Mouse (Mus musculus) embryonic facial prominence, embryonic 11.5 days (tissue): ENCODE measurements around the gene Prdm16. TPM values are rescaled to one million over a fixed set of nuclear protein-coding genes. Genes with fewer than 3 reads are reported as not detected.

ENCODE experiments used
- ATAC-seq: fragments of 200-750 bp; cut with Nextera tagmentation; replicated peaks from 2 replicates; pipeline ENCODE4 v1.8.0; 2017; ENCODE audit warnings: low read depth; ENCODE audit not compliant: insufficient number of reproducible peaks, low FRiP score, low TSS enrichment
- DNase-seq: peaks from one replicate; pipeline ENCODE4 v3.0.0-alpha.2; 2015; ENCODE audit warnings: low spot score
- H3K27ac ChIP-seq: fragments of 300-500 bp; sonication (generic); replicated peaks from 2 replicates; pipeline ENCODE4 v1.5.1; 2014; ENCODE audit warnings: mild to moderate bottlenecking, low read depth, low read length, control low read depth
- H3K27me3 ChIP-seq: fragments of 300-500 bp; sonication (generic); 2 replicates; pipeline ENCODE4 v1.6.1; 2014; ENCODE audit warnings: mild to moderate bottlenecking, low read length, moderate library complexity, mixed read lengths; ENCODE audit not compliant: control insufficient read depth, insufficient read depth
- H3K36me3 ChIP-seq: fragments of 300-500 bp; sonication (generic); replicated peaks from 2 replicates; pipeline ENCODE4 v1.6.1; 2014; ENCODE audit warnings: low read depth, mild to moderate bottlenecking, low read length, moderate library complexity, mixed read lengths; ENCODE audit not compliant: control insufficient read depth, insufficient read depth
- H3K4me1 ChIP-seq: fragments of 300-500 bp; sonication (generic); 2 replicates; pipeline ENCODE4 v1.6.1; 2014; ENCODE audit warnings: low read length, mixed read lengths; ENCODE audit not compliant: control insufficient read depth, insufficient read depth
- H3K4me2 ChIP-seq: fragments of 300-500 bp; sonication (generic); 2 replicates; pipeline ENCODE4 v1.6.1; 2014; ENCODE audit warnings: low read depth, mild to moderate bottlenecking, control low read depth, low read length, moderate library complexity
- H3K4me3 ChIP-seq: fragments of 300-500 bp; sonication (generic); 2 replicates; pipeline ENCODE4 v1.5.1; 2014; ENCODE audit warnings: low read depth, low read length, control low read depth
- H3K9ac ChIP-seq: fragments of 300-500 bp; sonication (generic); replicated peaks from 2 replicates; pipeline ENCODE4 v1.6.1; 2014; ENCODE audit warnings: mild to moderate bottlenecking, control low read depth, low read length
- H3K9me3 ChIP-seq: fragments of 300-500 bp; sonication (generic); replicated peaks from 2 replicates; pipeline ENCODE4 v1.6.1; 2016; ENCODE audit warnings: mild to moderate bottlenecking, low read length, inconsistent platforms, mixed read lengths; ENCODE audit not compliant: control insufficient read depth
- WGBS: fragments of 180-500 bp; shearing (Covaris S2); extraction: QIAGEN DNeasy Blood & Tissue Kit; methylation state at CpG from one replicate; pipeline ENCODE4 v1.1.7; 2014; 5-methylcytosine and 5-hydroxymethylcytosine counted together
- polyA plus RNA-seq: library from polyadenylated mRNA; unstranded; fragments of >200 nt; fragmentation: Nextera tagmentation; extraction: Ambion mirVana; gene quantifications from 2 replicates; pipeline ENCODE4 v1.2.1, GENCODE M21; 2014

The Prdm16 gene
- polyA plus RNA-seq, 1 experiment from 2014 or later = 22.3 TPM

- no peak for ATAC-seq
- Histone ChIP-seq H3K27me3 (no peaks in the 10 kb centered on the region; the same call in 1 of the 2 replicates), H3K27ac (no peak overlapping the region)
Measured at GRCm38 (mm10) chr4:154594116-154594760, 42.4 kb downstream of the Prdm16 start.

DNA sequence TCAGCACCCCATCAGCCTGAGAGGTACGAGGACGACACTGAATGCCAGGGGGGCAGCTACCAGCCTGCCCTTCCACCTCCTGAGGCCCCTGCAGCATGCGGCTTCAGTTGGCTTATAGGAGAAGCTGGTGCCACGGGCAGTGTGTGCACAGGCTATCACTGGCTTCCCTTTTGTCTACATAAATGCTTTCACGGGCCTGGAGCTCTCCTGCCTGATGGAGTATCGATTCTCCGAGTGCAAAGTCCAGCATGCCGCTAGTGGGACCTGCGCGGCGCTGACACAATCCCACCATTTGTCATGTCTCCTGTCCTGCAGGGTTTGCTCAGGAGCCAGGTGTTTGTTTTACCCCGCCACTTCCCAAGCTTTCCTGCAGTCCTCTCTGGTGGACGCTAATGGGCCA is 44.1 kb downstream of the Prdm16 start:
- Histone ChIP-seq H3K4me2 (no peak overlapping the region), H3K36me3 (no peaks in the 10 kb centered on the region), H3K4me1 (peaks cover 12% of the 10 kb centered on the region), H3K9ac (no peak overlapping the region), H3K27me3 (no peaks in the 10 kb centered on the region), H3K9me3 (no peaks in the 10 kb centered on the region), H3K4me3 (no peak overlapping the region), H3K27ac (no peak overlapping the region)
- WGBS = 79% methylated on average over 13 of the region's 13 CpGs
- DNase-seq (no peak), ATAC-seq (no peak)

More at GRCm38 (mm10) chr4:154594116-154594760, 42.4 kb downstream of the Prdm16 start:
- Histone ChIP-seq H3K4me2 (no peak overlapping the region), H3K4me3 (no peak overlapping the region), H3K4me1 (peaks cover 8% of the 10 kb centered on the region), H3K9ac (no peak overlapping the region), H3K9me3 (no peaks in the 10 kb centered on the region), H3K36me3 (no peaks in the 10 kb centered on the region)
- DNase-seq = no peak
- 45% methylated on average over 17 of the region's 17 CpGs for WGBS

DNA sequence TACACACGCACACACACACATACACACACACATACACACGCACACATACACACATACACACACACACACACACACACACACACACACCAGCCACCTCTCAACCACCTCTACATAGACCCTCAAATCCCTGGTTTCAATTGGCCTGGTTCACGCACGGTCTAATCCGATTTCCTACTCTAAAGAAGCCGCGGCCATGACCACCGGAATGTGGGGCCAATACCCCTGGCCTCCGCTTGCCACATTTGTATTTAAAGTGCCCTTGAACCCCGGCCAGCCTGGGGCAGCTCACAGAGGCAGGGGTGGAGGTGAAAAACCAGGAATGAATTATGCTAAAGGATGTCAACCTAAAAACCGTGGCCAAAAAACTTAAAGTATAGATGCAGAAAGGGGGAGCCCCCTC is 45.8 kb downstream of the Prdm16 start:
- H3K9ac ChIP-seq = no peak overlapping the region
- no peaks in the 10 kb centered on the region for H3K27me3 ChIP-seq
- WGBS = 65% methylated on average over 10 of the region's 11 CpGs
- no peak overlapping the region for H3K27ac ChIP-seq
- no peaks in the 10 kb centered on the region for H3K9me3 ChIP-seq
- H3K4me1 ChIP-seq = peaks cover 23% of the 10 kb centered on the region
- DNase-seq (peak; percentile 66), ATAC-seq (0 out of 2 replicates have a peak, but pooled peaks have one; percentile 11)
- no peak overlapping the region for H3K4me2 ChIP-seq
- H3K4me3 ChIP-seq = no peak overlapping the region
- H3K36me3 ChIP-seq = no peaks in the 10 kb centered on the region

- Histone ChIP-seq H3K9ac (no peak overlapping the region; the same call in 1 of the 2 replicates), H3K27ac (peak overlapping the region; percentile 63), H3K36me3 (no peaks in the 10 kb centered on the region), H3K27me3 (no peaks in the 10 kb centered on the region), H3K4me3 (no peak overlapping the region), H3K4me2 (peak overlapping the region; percentile 10; the same call in 1 of the 2 replicates), H3K9me3 (no peaks in the 10 kb centered on the region), H3K4me1 (peaks cover 25% of the 10 kb centered on the region)
- ATAC-seq (peak; percentile 29), DNase-seq (peak; percentile 51)
- WGBS = 52% methylated on average over 11 of the region's 11 CpGs
Measured at GRCm38 (mm10) chr4:154586334-154586733, 50.3 kb downstream of the Prdm16 start.

- H3K4me2 ChIP-seq = no peak overlapping the region
- DNase-seq = peak; percentile 47
- ATAC-seq = no peak
Measured at GRCm38 (mm10) chr4:154585779-154586178, 50.9 kb downstream of the Prdm16 start.

DNA sequence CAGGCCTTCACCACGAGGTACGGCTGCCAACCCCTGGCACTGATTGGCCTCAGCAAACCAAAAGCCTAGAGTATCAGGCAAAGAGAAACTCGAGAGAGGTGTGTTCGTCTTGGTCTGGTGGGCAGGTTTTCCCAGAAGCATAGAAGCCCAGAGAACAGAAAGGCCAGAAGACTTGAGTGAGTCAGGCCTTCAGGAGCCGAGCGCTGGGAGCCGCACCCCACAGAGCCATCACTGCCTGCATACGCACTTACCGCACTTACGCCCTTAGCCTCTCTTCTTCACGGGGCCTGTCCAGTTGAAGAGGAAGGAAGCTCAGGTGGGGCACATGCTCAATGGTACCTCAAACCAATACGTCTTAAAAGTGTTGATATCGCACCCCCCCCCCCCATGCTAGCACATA is 53.0 kb downstream of the Prdm16 start:
- no peak for DNase-seq
- Histone ChIP-seq H3K9ac (no peak overlapping the region), H3K27ac (no peak overlapping the region), H3K4me2 (no peak overlapping the region), H3K4me1 (peaks cover 25% of the 10 kb centered on the region), H3K27me3 (no peaks in the 10 kb centered on the region), H3K36me3 (no peaks in the 10 kb centered on the region), H3K9me3 (no peaks in the 10 kb centered on the region), H3K4me3 (no peak overlapping the region)
- no peak for ATAC-seq
- WGBS = 88% methylated on average over 13 of the region's 13 CpGs

More at GRCm38 (mm10) chr4:154585779-154586178, 50.9 kb downstream of the Prdm16 start:
- Histone ChIP-seq H3K36me3 (no peaks in the 10 kb centered on the region), H3K27me3 (no peaks in the 10 kb centered on the region), H3K9me3 (no peaks in the 10 kb centered on the region), H3K4me1 (peaks cover 25% of the 10 kb centered on the region), H3K4me3 (no peak overlapping the region), H3K27ac (peak overlapping the region; percentile 63), H3K9ac (no peak overlapping the region; the same call in 1 of the 2 replicates)
- 41% methylated on average over 14 of the region's 14 CpGs for WGBS

GRCm38 (mm10) chr4:154582607-154583236 is 54.0 kb downstream of the Prdm16 start:
- no peaks in the 10 kb centered on the region for H3K36me3 ChIP-seq
- no peak overlapping the region for H3K27ac ChIP-seq
- no peak overlapping the region for H3K4me3 ChIP-seq
- no peaks in the 10 kb centered on the region for H3K27me3 ChIP-seq
- no peak overlapping the region for H3K4me2 ChIP-seq
- DNase-seq (no peak), ATAC-seq (no peak)
- H3K9ac ChIP-seq = no peak overlapping the region
- no peaks in the 10 kb centered on the region for H3K9me3 ChIP-seq
- 73% methylated on average over 21 of the region's 21 CpGs for WGBS
- peaks cover 21% of the 10 kb centered on the region for H3K4me1 ChIP-seq

DNA sequence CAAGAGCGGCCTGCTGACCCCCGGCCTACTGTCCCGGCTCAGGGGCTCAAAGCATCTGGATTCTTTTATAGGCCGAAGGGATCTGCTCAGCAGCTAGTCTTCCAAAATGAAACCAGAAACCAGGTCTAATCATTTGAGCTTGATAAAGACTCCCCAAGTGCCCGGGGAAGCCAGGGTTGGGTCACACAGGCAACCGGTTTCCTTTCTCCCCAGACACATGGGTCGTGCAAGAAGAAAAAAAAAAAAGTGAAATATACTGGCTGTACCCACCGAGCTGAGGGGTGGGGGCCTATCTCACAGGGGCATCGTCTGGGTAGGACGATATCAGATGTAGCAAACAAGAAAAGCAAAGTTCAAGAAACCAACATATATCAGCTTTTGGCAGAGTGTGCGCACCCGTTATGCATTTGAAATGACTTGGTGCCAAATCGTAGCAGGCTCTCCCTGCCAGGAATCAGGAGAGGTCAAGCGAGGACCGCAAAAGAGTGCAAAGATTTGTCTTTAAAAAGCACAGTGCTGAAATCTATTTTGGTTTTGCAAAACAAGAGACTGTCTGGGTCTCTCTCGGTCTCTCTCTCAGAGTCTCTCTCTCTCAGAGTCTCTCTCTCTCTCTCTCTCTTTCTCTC is 55.3 kb downstream of the Prdm16 start:
- H3K9me3 ChIP-seq = no peaks in the 10 kb centered on the region
- no peak overlapping the region for H3K4me2 ChIP-seq
- no peak overlapping the region for H3K27ac ChIP-seq
- H3K36me3 ChIP-seq = no peaks in the 10 kb centered on the region
- peaks cover 11% of the 10 kb centered on the region for H3K4me1 ChIP-seq
- 41% methylated on average over 16 of the region's 16 CpGs for WGBS
- H3K27me3 ChIP-seq = no peaks in the 10 kb centered on the region
- DNase-seq (peak; percentile 52), ATAC-seq (no peak)
- no peak overlapping the region for H3K9ac ChIP-seq
- no peak overlapping the region for H3K4me3 ChIP-seq
